In genomic region chr9:65460732-65461442, GRCm38 (mm10) we compare ENCODE assay signal across 7 mouse cellular contexts. TPM values are rescaled to one million over a fixed set of nuclear protein-coding genes. Genes with fewer than 3 reads are reported as not detected.
A peak's percentile ranks its signal among the peaks of the same experiment; 100 is the strongest.
DNase-seq lines count a peak whose midpoint lies in the region; ATAC-seq and TF ChIP-seq lines count a peak whose summit lies in the region.

Gene Spg21, plus strand, starts transcription at chr9:65460947.

- TF ChIP-seq POLR2A in small intestine, adult 2 months (IDR thresholded peaks at IDR 0.05; ENCODE audit: low read depth, low read length) = peak; percentile 41; the same call in 1 of the 2 replicates

- peaks cover 10% of the 10 kb centered on the region for H3K4me1 ChIP-seq in intestine, postnatal 0 days (replicated peaks; ENCODE audit: control insufficient read depth, insufficient read depth, low read length)
- peaks cover 27% of the 10 kb centered on the region for H3K4me1 ChIP-seq in midbrain, embryonic 12.5 days
- peaks cover 7% of the 10 kb centered on the region; the same call in 1 of the 2 replicates for H3K4me1 ChIP-seq in small intestine, adult 2 months (ENCODE audit: control insufficient read depth, insufficient read depth, insufficient read length, low read length)

- H3K9me3 ChIP-seq in intestine, postnatal 0 days (ENCODE audit: control insufficient read depth) = no peaks in the 10 kb centered on the region
- no peaks in the 10 kb centered on the region for H3K9me3 ChIP-seq in midbrain, embryonic 12.5 days

- H3K36me3 ChIP-seq in intestine, postnatal 0 days (ENCODE audit: control insufficient read depth, insufficient read depth) = peaks cover 4% of the 10 kb centered on the region
- H3K36me3 ChIP-seq in midbrain, embryonic 12.5 days = peaks cover 8% of the 10 kb centered on the region
- peaks cover 4% of the 10 kb centered on the region for H3K36me3 ChIP-seq in small intestine, adult 2 months (ENCODE audit: control insufficient read depth, insufficient read depth, low read length)

- DNase-seq in adrenal gland, adult 8-10 months = peak; percentile 94
- DNase-seq in embryo, embryonic 9.5 days (ENCODE audit: extremely low spot score) = peak; percentile 99
- no peak for DNase-seq in gonadal fat pad, adult 2 months (ENCODE audit: low read depth)
- peak; percentile 97 for DNase-seq in left cerebral cortex, postnatal 4 days

- intact Hi-C loops in left cerebral cortex, postnatal 4 days (cut with DNase I) = no loop called here

- 0% methylated on average over 53 of the region's 53 CpGs for WGBS in intestine, postnatal 0 days
- under 1% methylated on average over 53 of the region's 53 CpGs for WGBS in midbrain, embryonic 12.5 days
- WGBS in small intestine, adult 2 months = under 1% methylated on average over 53 of the region's 53 CpGs

- peak within 1 kb of the TSS; percentile 76 for H3K4me2 ChIP-seq in intestine, postnatal 0 days (replicated peaks; ENCODE audit: low read depth)
- peak within 1 kb of the TSS; percentile 75 for H3K4me2 ChIP-seq in midbrain, embryonic 12.5 days (replicated peaks)

- H3K27ac ChIP-seq in intestine, postnatal 0 days (ENCODE audit: low read depth, low read length) = peak within 1 kb of the TSS; percentile 87
- H3K27ac ChIP-seq in midbrain, embryonic 12.5 days (replicated peaks) = peak within 1 kb of the TSS; percentile 82
- H3K27ac ChIP-seq in small intestine, adult 2 months (ENCODE audit: insufficient read depth, low read depth, low read length) = peak within 1 kb of the TSS; percentile 70

- no peaks in the 10 kb centered on the region for H3K27me3 ChIP-seq in intestine, postnatal 0 days (replicated peaks; ENCODE audit: control insufficient read depth, insufficient read depth, low read length)
- no peaks in the 10 kb centered on the region for H3K27me3 ChIP-seq in midbrain, embryonic 12.5 days
- H3K27me3 ChIP-seq in small intestine, adult 2 months (ENCODE audit: control insufficient read depth, insufficient read depth, low read length) = no peaks in the 10 kb centered on the region

- H3K9ac ChIP-seq in intestine, postnatal 0 days (ENCODE audit: low read depth, low read length) = peak within 1 kb of the TSS; percentile 82
- peak within 1 kb of the TSS; percentile 89 for H3K9ac ChIP-seq in midbrain, embryonic 12.5 days (replicated peaks)

- peak; percentile 95 for ATAC-seq in intestine, postnatal 0 days
- peak; percentile 96 for ATAC-seq in midbrain, embryonic 12.5 days (ENCODE audit: low FRiP score, low read depth)

- peak within 1 kb of the TSS; percentile 92 for H3K4me3 ChIP-seq in intestine, postnatal 0 days (ENCODE audit: low read depth, low read length)
- H3K4me3 ChIP-seq in midbrain, embryonic 12.5 days = peak within 1 kb of the TSS; percentile 74
- H3K4me3 ChIP-seq in small intestine, adult 2 months (ENCODE audit: low read depth, low read length) = peak within 1 kb of the TSS; percentile 88

- peak; percentile 29 for TF ChIP-seq CTCF in intestine, postnatal 0 days (IDR thresholded peaks at IDR 0.05; ENCODE audit: low read depth)
- no peak for TF ChIP-seq CTCF in small intestine, adult 2 months (IDR thresholded peaks at IDR 0.05; ENCODE audit: extremely low read depth, insufficient read length, insufficient replicate concordance, low read depth, low read length)

RNA-seq across cellular contexts. Expression of gene Spg21, which starts in this region (rescaled TPM):
- 10 to 100 TPM; 49.3 to 68.2 (median 60.7) TPM for total RNA-seq in adrenal gland, adult 8-10 months (2022)
- 38.1 and 41.5 TPM in 2 replicates for polyA plus RNA-seq in gonadal fat pad, adult 2 months (2012; rRNA removed)
- polyA plus RNA-seq in intestine, postnatal 0 days (2015; fragmentation: Nextera tagmentation; extraction: Ambion mirVana) = 85.8 and 86.3 TPM in 2 replicates
- 10 to 100 TPM; 49.8 to 51.5 TPM for total RNA-seq in left cerebral cortex, postnatal 4 days (2021)
- polyA plus RNA-seq in midbrain, embryonic 12.5 days (2016; fragmentation: Nextera tagmentation; extraction: Ambion mirVana) = 112 and 113 TPM in 2 replicates
- polyA plus RNA-seq in small intestine, adult 2 months (2012; rRNA removed) = 4.5 and 9.7 TPM in 2 replicates
